Mouse (Mus musculus) urinary bladder, adult 2 months (tissue): ENCODE measurements around the gene Dynlt1f. TPM values are rescaled to one million over a fixed set of nuclear protein-coding genes. Genes with fewer than 3 reads are reported as not detected.
"Not testable (repeated sequence)": the region's sequence is repeated elsewhere in the genome, so short reads cannot be mapped to it uniquely, and the experiment has no call there.

Source experiments
- DNase-seq: peaks from one replicate; pipeline ENCODE4 v3.0.0; 2022; ENCODE audit warnings: low spot score
- polyA plus RNA-seq: library from polyadenylated mRNA; depleted of rRNA; stranded (reverse); fragments of >200 nt; gene quantifications from 2 replicates; pipeline ENCODE4 v1.2.3, GENCODE M21; 2012

Gene Dynlt1f
- polyA plus RNA-seq, 1 experiment, result 98.0 TPM

- DNase-seq, result not testable (repeated sequence)
Observed at GRCm38 (mm10) chr17:6661093-6661816, 5.6 kb upstream of the Dynlt1f start.

GRCm38 (mm10) chr17:6660589-6660988, 4.9 kb upstream of the Dynlt1f start:
- not testable (repeated sequence) for DNase-seq

GRCm38 (mm10) chr17:6658801-6659200, 3.1 kb upstream of the Dynlt1f start, which contains the start of gene Sytl3:
Sytl3 (plus strand) TSS chr17:6659093.
- DNase-seq, result not testable (repeated sequence)

- DNase-seq, result not testable (repeated sequence)
Observed at GRCm38 (mm10) chr17:6656471-6656870, 771 bp upstream of the Dynlt1f start.

- DNase-seq, result not testable (repeated sequence)
Observed at GRCm38 (mm10) chr17:6655087-6655511, 601 bp downstream of the Dynlt1f start.

- DNase-seq, result not testable (repeated sequence)
Observed at GRCm38 (mm10) chr17:6653341-6653946, 2.3 kb downstream of the Dynlt1f start.

GRCm38 (mm10) chr17:6650904-6651565, 4.7 kb downstream of the Dynlt1f start:
- not testable (repeated sequence) for DNase-seq

GRCm38 (mm10) chr17:6647452-6647851, 8.2 kb downstream of the Dynlt1f start:
- not testable (repeated sequence) for DNase-seq

- not testable (repeated sequence) for DNase-seq
Observed at GRCm38 (mm10) chr17:6646841-6647240, 8.9 kb downstream of the Dynlt1f start.

- not testable (repeated sequence) for DNase-seq
Observed at GRCm38 (mm10) chr17:6645668-6646067, 10.0 kb downstream of the Dynlt1f start.

- not testable (repeated sequence) for DNase-seq
Observed at GRCm38 (mm10) chr17:6644673-6645072, 11.0 kb downstream of the Dynlt1f start.

- not testable (repeated sequence) for DNase-seq
Observed at GRCm38 (mm10) chr17:6644210-6644609, 11.5 kb downstream of the Dynlt1f start.

- DNase-seq, result not testable (repeated sequence)
Observed at GRCm38 (mm10) chr17:6640771-6641429, 14.8 kb downstream of the Dynlt1f start.

GRCm38 (mm10) chr17:6640044-6640637, 15.6 kb downstream of the Dynlt1f start:
- DNase-seq, result not testable (repeated sequence)

GRCm38 (mm10) chr17:6639486-6639885, 16.2 kb downstream of the Dynlt1f start:
- DNase-seq, result not testable (repeated sequence)

GRCm38 (mm10) chr17:6638444-6638843, 17.3 kb downstream of the Dynlt1f start:
- not testable (repeated sequence) for DNase-seq

GRCm38 (mm10) chr17:6637434-6637833, 18.3 kb downstream of the Dynlt1f start:
- DNase-seq, result not testable (repeated sequence)

GRCm38 (mm10) chr17:6636861-6637260, 18.8 kb downstream of the Dynlt1f start:
- no peak for DNase-seq

- DNase-seq, result not testable (repeated sequence)
Observed at GRCm38 (mm10) chr17:6635781-6636180, 19.9 kb downstream of the Dynlt1f start.

GRCm38 (mm10) chr17:6632850-6633249, 22.9 kb downstream of the Dynlt1f start:
- not testable (repeated sequence) for DNase-seq

GRCm38 (mm10) chr17:6630398-6630797, 25.3 kb downstream of the Dynlt1f start:
- DNase-seq, result not testable (repeated sequence)
